Mouse (Mus musculus): ENCODE measurements at regions not wholly inside any gene's neighbourhood (a gene's known extent, or its start where the extent isn't known, plus 50 kb on each side); places are given as distances from the start of the nearest gene placed in this dataset.

- in situ Hi-C loops (cut with MboI, MseI): no loop called here
These were observed 68.9 kb downstream of the Tbx3 start for GRCm38 (mm10) chr5:119739386-119739785.

GRCm38 (mm10) chr5:119741116-119741515 lies 70.6 kb downstream of the Tbx3 start:
- in situ Hi-C loops (cut with MboI, MseI): loop anchor here (10.0 kb wide), 1 partner anchor 354 kb away; no protein-coding TSS in a partner anchor

- in situ Hi-C loops (cut with MboI, MseI): loop anchor here (10.0 kb wide), 1 partner anchor 351 kb away; no protein-coding TSS in a partner anchor
These were observed 73.3 kb downstream of the Tbx3 start for GRCm38 (mm10) chr5:119743733-119744132.

GRCm38 (mm10) chr5:119747038-119747437 lies 76.6 kb downstream of the Tbx3 start:
- in situ Hi-C loops (cut with MboI, MseI): loop anchor here (10.0 kb wide), 1 partner anchor 348 kb away; no protein-coding TSS in a partner anchor

GRCm38 (mm10) chr5:119748667-119749066 lies 78.2 kb downstream of the Tbx3 start:
- in situ Hi-C loops (cut with MboI, MseI): loop anchor here (10.0 kb wide), 1 partner anchor 346 kb away; no protein-coding TSS in a partner anchor

GRCm38 (mm10) chr5:119749153-119749552 lies 78.7 kb downstream of the Tbx3 start:
- in situ Hi-C loops (cut with MboI, MseI): loop anchor here (10.0 kb wide), 1 partner anchor 346 kb away; no protein-coding TSS in a partner anchor

- in situ Hi-C loops (cut with MboI, MseI): no loop called here
These were observed 76.7 kb upstream of the Tbx5 start for GRCm38 (mm10) chr5:119755782-119756181.

GRCm38 (mm10) chr5:119758880-119759279 lies 73.6 kb upstream of the Tbx5 start:
- in situ Hi-C loops (cut with MboI, MseI): no loop called here

- in situ Hi-C loops (cut with MboI, MseI): no loop called here
These were observed 70.4 kb upstream of the Tbx5 start for GRCm38 (mm10) chr5:119762102-119762501.

GRCm38 (mm10) chr5:119763337-119763736 lies 69.1 kb upstream of the Tbx5 start:
- in situ Hi-C loops (cut with MboI, MseI): no loop called here

- in situ Hi-C loops (cut with MboI, MseI): no loop called here
These were observed 66.1 kb upstream of the Tbx5 start for GRCm38 (mm10) chr5:119766372-119766771.

- in situ Hi-C loops (cut with MboI, MseI): no loop called here
These were observed 61.5 kb upstream of the Tbx5 start for GRCm38 (mm10) chr5:119770951-119771350.

- in situ Hi-C loops (cut with MboI, MseI): no loop called here
These were observed 56.2 kb upstream of the Tbx5 start for GRCm38 (mm10) chr5:119776106-119776887.

GRCm38 (mm10) chr5:119777836-119778235 lies 54.6 kb upstream of the Tbx5 start:
- in situ Hi-C loops (cut with MboI, MseI): no loop called here

- in situ Hi-C loops (cut with MboI, MseI): loop anchor here (10.0 kb wide), 1 partner anchor 313 kb away; no protein-coding TSS in a partner anchor
These were observed 51.1 kb upstream of the Tbx5 start for GRCm38 (mm10) chr5:119781375-119781774.

Data from T-helper 2 cell (primary cell).